Mouse (Mus musculus) spleen, postnatal 36 days (tissue): Measurements from ENCODE around the gene Psmd13.

Experiments
- DNase-seq, 2 experiments: peaks; one replicate each; pipeline ENCODE4 v3.0.0; 2022; ENCODE audit warnings: low spot score in 2 of 2, mixed read lengths in 1 of 2

Gene Psmd13

GRCm38 (mm10) chr7:140881696-140882468 lies at the start of gene Psmd13, which contains the start of gene Sirt3:
TSS of gene Psmd13 (plus strand) at chr7:140881968.
TSS of gene Sirt3 (minus strand) at chr7:140882309.
- DNase-seq = peak; percentile 92 to 94

GRCm38 (mm10) chr7:140833341-140833740 lies 48.4 kb upstream of the Psmd13 start:
- no peak for DNase-seq

GRCm38 (mm10) chr7:140834968-140835757 lies 46.6 kb upstream of the Psmd13 start, which contains the start of gene Urah:
TSS of gene Urah (plus strand) at chr7:140835018.
- no peak for DNase-seq

- DNase-seq = no peak
Observed at GRCm38 (mm10) chr7:140835758-140836087, 46.0 kb upstream of the Psmd13 start.

GRCm38 (mm10) chr7:140836243-140837115 lies 45.3 kb upstream of the Psmd13 start:
- no peak for DNase-seq

GRCm38 (mm10) chr7:140839556-140839955 lies 42.2 kb upstream of the Psmd13 start:
- DNase-seq = no peak

GRCm38 (mm10) chr7:140840750-140841735 lies 40.7 kb upstream of the Psmd13 start:
- DNase-seq = no peak

- DNase-seq = no peak
Observed at GRCm38 (mm10) chr7:140843806-140844205, 38.0 kb upstream of the Psmd13 start.

- DNase-seq = peak; percentile 77 to 83
Observed at GRCm38 (mm10) chr7:140844905-140845665, 36.7 kb upstream of the Psmd13 start, which contains the start of gene Scgb1c1. TSS of gene Scgb1c1 (plus strand) at chr7:140845547.

GRCm38 (mm10) chr7:140845683-140846082 lies 36.1 kb upstream of the Psmd13 start:
- DNase-seq = no peak

GRCm38 (mm10) chr7:140846676-140847075 lies 35.1 kb upstream of the Psmd13 start:
- DNase-seq = no peak

- no peak for DNase-seq
Observed at GRCm38 (mm10) chr7:140847755-140848580, 33.8 kb upstream of the Psmd13 start, which contains the start of gene Odf3. TSS of gene Odf3 (plus strand) at chr7:140847805.

- no peak for DNase-seq
Observed at GRCm38 (mm10) chr7:140848591-140848990, 33.2 kb upstream of the Psmd13 start.

GRCm38 (mm10) chr7:140851916-140852315 lies 29.9 kb upstream of the Psmd13 start:
- DNase-seq = no peak

- DNase-seq = no peak
Observed at GRCm38 (mm10) chr7:140853386-140853785, 28.4 kb upstream of the Psmd13 start.

GRCm38 (mm10) chr7:140854483-140854882 lies 27.3 kb upstream of the Psmd13 start:
- DNase-seq = no peak

- no peak for DNase-seq
Observed at GRCm38 (mm10) chr7:140855181-140855580, 26.6 kb upstream of the Psmd13 start.

GRCm38 (mm10) chr7:140855860-140856784 lies 25.6 kb upstream of the Psmd13 start, which contains the start of gene Gm45785:
TSS of gene Gm45785 (minus strand) at chr7:140856331.
- peak; percentile 84 to 88 for DNase-seq
